In the genomic region with DNA sequence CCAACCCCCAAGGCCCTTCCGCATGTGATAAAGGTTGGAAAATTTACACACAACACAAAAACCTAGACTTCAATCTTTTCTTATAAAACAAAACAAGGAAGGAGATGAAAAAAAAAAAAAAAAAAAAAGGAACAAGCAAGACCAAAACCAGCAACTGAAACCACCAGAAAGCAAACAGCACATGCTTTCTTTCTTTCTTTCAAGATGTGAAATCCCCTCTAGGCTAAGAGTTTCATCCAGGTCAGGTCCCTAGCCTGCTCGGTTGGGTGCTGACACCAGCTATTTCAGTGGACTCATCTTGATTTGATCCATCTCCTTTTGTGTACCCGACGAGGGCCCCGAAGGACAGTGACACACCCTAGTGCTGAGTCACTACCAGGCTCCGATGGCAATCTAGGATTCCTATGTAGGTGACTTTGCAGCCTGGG, we compare ENCODE assay signal across 8 mouse cellular contexts. TPM values are rescaled to one million over a fixed set of nuclear protein-coding genes. Genes with fewer than 3 reads are reported as not detected.
DNase-seq lines count a peak whose midpoint lies in the region; ATAC-seq lines count a peak whose summit lies in the region.

No protein-coding gene starts in this region.

- H3K9ac ChIP-seq in lung, embryonic 16.5 days (ENCODE audit: low read length) = no peak overlapping the region; the same call in 1 of the 2 replicates
- H3K9ac ChIP-seq in heart, embryonic 16.5 days (ENCODE audit: low read length) = no peak overlapping the region

- no peak overlapping the region for H3K4me2 ChIP-seq in lung, embryonic 16.5 days (ENCODE audit: low read depth, low read length)
- no peak overlapping the region for H3K4me2 ChIP-seq in heart, embryonic 16.5 days (ENCODE audit: low read depth, low read length)

- H3K4me3 ChIP-seq in lung, embryonic 16.5 days (ENCODE audit: low read length) = no peak overlapping the region
- no peak overlapping the region for H3K4me3 ChIP-seq in heart, embryonic 16.5 days (ENCODE audit: low read length)

- no peaks in the 10 kb centered on the region for H3K27me3 ChIP-seq in lung, embryonic 16.5 days (ENCODE audit: control insufficient read depth, insufficient read depth, low read depth, low read length)
- no peaks in the 10 kb centered on the region for H3K27me3 ChIP-seq in heart, embryonic 16.5 days (ENCODE audit: control insufficient read depth, insufficient read depth, low read length)

- 64% methylated on average over 6 of the region's 6 CpGs for WGBS in lung, embryonic 16.5 days
- WGBS in heart, embryonic 16.5 days = 54% methylated on average over 6 of the region's 6 CpGs

- ATAC-seq in lung, embryonic 16.5 days (ENCODE audit: low read depth) = no peak
- no peak for ATAC-seq in heart, embryonic 16.5 days (replicated peaks; ENCODE audit: extremely low read depth, insufficient read depth, low FRiP score)
- ATAC-seq in monocyte, adult 5-6 weeks (replicated peaks; ENCODE audit: insufficient number of reproducible peaks, low FRiP score, low TSS enrichment, poor library complexity, severe bottlenecking) = peak; percentile 70

- no peaks in the 10 kb centered on the region for H3K36me3 ChIP-seq in lung, embryonic 16.5 days (ENCODE audit: control insufficient read depth, insufficient read depth, low read length)
- H3K36me3 ChIP-seq in heart, embryonic 16.5 days (ENCODE audit: control insufficient read depth, insufficient read depth) = no peaks in the 10 kb centered on the region

- peaks cover 31% of the 10 kb centered on the region for H3K4me1 ChIP-seq in lung, embryonic 16.5 days (replicated peaks; ENCODE audit: control insufficient read depth, insufficient read depth, low read length)
- H3K4me1 ChIP-seq in heart, embryonic 16.5 days (ENCODE audit: control insufficient read depth, insufficient read depth, low read length) = peaks cover 15% of the 10 kb centered on the region

- H3K27ac ChIP-seq in lung, embryonic 16.5 days (ENCODE audit: low read length) = peak overlapping the region; percentile 52; the same call in 1 of the 2 replicates
- H3K27ac ChIP-seq in heart, embryonic 16.5 days (ENCODE audit: low read length) = peak overlapping the region; percentile 74

- no peaks in the 10 kb centered on the region for H3K9me3 ChIP-seq in lung, embryonic 16.5 days (ENCODE audit: control insufficient read depth, low read length)
- H3K9me3 ChIP-seq in heart, embryonic 16.5 days (replicated peaks; ENCODE audit: control insufficient read depth, low read length) = no peaks in the 10 kb centered on the region

- DNase-seq in lung, postnatal 14 days = no peak
- peak; percentile 74 for DNase-seq in R1 (ENCODE audit: low read depth, low spot score)
- DNase-seq in c-Kit-positive CD71-positive TER-119-positive erythroid progenitor cells, embryonic 14.5 days (ENCODE audit: low spot score) = no peak
- DNase-seq in ovary, postnatal 10 days (ENCODE audit: low spot score) = no peak
- DNase-seq in frontal cortex, postnatal 25 days (ENCODE audit: low spot score in 2 of 2) = no peak

RNA-seq across cellular contexts. Expression of a gene that starts 29.2 kb away (rescaled TPM):
- 41.8 and 42.7 TPM in 2 replicates for polyA plus RNA-seq in lung, embryonic 16.5 days (2015; fragmentation: Nextera tagmentation; extraction: Ambion mirVana)
- 19.5 and 19.6 TPM in 2 replicates for polyA plus RNA-seq in heart, embryonic 16.5 days (2015; fragmentation: Nextera tagmentation; extraction: Ambion mirVana)
- 13.0 to 33.2 TPM (median 18.8 TPM) in 3 replicates for total RNA-seq in monocyte, adult 5-6 weeks (2017)
